Mouse (Mus musculus): ENCODE results near the gene Olfr744. TPM values are rescaled to one million over a fixed set of nuclear protein-coding genes. Genes with fewer than 3 reads are reported as not detected.

Olfr744 gene
- not detected for total RNA-seq (2023)

DNA sequence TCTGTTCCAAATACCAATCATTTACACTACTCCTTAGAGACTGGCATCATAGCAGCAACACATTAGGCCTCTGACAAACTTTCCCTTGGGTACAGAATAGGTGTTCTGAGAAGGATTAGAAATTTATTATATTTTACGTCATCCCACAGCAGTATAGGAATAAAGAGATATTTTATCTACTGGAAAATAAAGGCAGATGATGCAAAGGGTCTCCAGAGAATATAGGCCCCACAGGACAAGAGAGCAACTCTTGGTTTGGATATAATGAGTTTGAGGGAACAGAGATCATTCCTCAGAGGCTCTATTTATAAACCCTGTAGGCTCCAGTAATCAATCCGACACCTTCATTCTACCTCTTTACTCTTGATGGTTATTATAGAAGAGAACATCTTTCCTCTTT, at the start of gene Olfr744:
TSS of gene Olfr744 (plus strand) at position 301 of the 400 bp plus-strand sequence.

GRCm38 (mm10) chr14:50639088-50639487, 24.4 kb downstream of the Olfr744 start, which contains the start of gene Olfr745:
TSS of gene Olfr745 (plus strand) at chr14:50639388.

GRCm38 (mm10) chr14:50646783-50647182, 32.1 kb downstream of the Olfr744 start, which contains the start of gene Olfr746:
TSS of gene Olfr746 (plus strand) at chr14:50647083.

Other genes with a start within 250 kb of the Olfr744 start
- gene Olfr736, start 233.7 kb upstream of the Olfr744 start, total RNA-seq (2023) = not detected
- gene Olfr738, start 207.3 kb upstream of the Olfr744 start, total RNA-seq (2023) = not detected
- not detected for gene Olfr739, start 196.3 kb upstream of the Olfr744 start, total RNA-seq (2023)
- gene Olfr740, start 169.3 kb upstream of the Olfr744 start, total RNA-seq (2023) = not detected
- not detected for gene Olfr741, start 142.1 kb upstream of the Olfr744 start, total RNA-seq (2023)
- gene Olfr742, start 111.3 kb upstream of the Olfr744 start, total RNA-seq (2023) = not detected
- gene Olfr743, start 93.0 kb upstream of the Olfr744 start, total RNA-seq (2023) = not detected
- gene Olfr745, start 24.5 kb downstream of the Olfr744 start, total RNA-seq (2023) = not detected
- gene Olfr746, start 32.2 kb downstream of the Olfr744 start, total RNA-seq (2023) = not detected
- not detected for gene Olfr747, start 78.3 kb downstream of the Olfr744 start, total RNA-seq (2023)
- gene Olfr748, start 92.5 kb downstream of the Olfr744 start, total RNA-seq (2023) = not detected
- gene Olfr749, start 130.2 kb downstream of the Olfr744 start, total RNA-seq (2023) = not detected
- gene Ttc5, start 170.6 kb downstream of the Olfr744 start, total RNA-seq (2023) = 76.9 TPM
- gene Ccnb1ip1, start 192.9 kb downstream of the Olfr744 start, total RNA-seq (2023) = not detected
- 67.2 TPM for gene Parp2, start 193.0 kb downstream of the Olfr744 start, total RNA-seq (2023)